Mouse (Mus musculus): ENCODE results near the gene Hcst. TPM values are rescaled to one million over a fixed set of nuclear protein-coding genes. Genes with fewer than 3 reads are reported as not detected.
A peak's percentile ranks its signal among the peaks of the same experiment; 100 is the strongest.

Gene Hcst
- total RNA-seq (2015) (28.1 and 30.3 TPM in 2 replicates), total RNA-seq (2017) (10.0 and 12.7 TPM in 2 replicates)

DNA sequence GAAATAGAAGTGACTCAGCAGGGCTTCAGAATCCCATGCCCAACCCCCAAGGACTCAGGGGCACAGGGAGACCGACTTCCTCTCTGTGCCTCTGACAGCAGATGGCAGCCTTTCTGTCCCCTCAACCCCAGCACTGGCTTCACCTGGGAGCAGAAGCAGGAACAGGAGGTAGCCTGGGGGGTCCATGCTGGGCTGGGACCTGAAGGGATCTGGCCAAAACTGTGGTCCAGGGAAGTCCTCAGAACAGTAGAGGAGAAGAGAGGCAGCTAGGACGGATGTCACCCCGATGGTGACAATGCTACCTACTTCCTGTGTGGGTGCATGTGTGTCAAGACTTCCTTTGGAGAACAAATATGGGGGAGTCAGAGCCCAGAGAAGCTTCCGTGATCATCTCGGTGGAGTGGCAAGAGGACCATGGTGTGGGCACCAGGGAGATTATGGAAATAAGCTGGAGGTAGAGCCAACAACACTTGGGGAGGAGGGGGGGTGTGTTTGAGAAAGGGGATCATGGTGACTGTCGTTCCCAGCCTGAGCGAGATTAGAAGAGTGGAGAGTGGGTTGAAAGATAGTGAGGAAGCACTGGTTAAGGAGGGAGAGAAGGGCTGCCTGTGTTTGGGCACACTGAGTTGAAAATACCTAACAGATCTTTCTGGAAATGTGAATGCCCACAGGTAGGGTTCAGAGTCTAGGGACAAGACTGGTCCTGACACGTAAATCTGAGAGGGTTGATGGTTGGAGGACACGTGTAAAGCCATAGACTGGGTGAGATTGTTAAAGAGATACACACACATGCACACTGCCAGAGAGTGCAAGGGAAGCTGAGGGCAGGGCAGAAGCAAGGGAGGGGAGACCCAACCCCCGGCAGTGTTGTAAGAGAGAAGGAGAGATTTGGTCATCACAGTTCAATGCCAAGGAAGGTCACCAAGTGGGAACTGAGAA, at the start of gene Hcst:
TSS of gene Hcst (minus strand) at position 294 of the 939 bp plus-strand sequence.
- peak; percentile 47 for ATAC-seq (replicated peaks; ENCODE audit: poor library complexity)

GRCm38 (mm10) chr7:30464816-30465300, 45.2 kb upstream of the Hcst start:
- no peak for ATAC-seq (replicated peaks; ENCODE audit: poor library complexity)

- no peak for ATAC-seq (replicated peaks; ENCODE audit: poor library complexity)
Measured at GRCm38 (mm10) chr7:30463996-30464395, 44.3 kb upstream of the Hcst start.

DNA sequence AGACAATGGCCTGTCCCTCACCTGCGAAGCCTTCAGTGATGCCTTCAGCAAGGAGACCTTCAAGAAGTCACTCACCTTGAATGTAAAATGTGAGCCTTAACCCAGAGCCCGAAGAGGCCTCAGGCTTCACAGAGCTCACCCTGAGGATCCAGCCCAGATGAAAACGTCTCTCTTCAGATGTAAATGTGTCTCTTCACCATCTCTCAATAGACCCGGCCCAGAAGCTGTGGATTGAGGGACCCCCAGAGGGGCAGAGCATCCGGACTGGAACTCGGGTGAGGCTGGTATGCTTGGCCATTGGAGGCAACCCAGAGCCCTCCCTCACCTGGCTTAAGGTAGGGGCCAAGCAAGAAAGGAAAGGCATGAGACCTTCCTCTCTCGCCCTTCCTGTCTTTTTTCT, 43.9 kb upstream of the Hcst start:
- no peak for ATAC-seq (replicated peaks; ENCODE audit: poor library complexity)

DNA sequence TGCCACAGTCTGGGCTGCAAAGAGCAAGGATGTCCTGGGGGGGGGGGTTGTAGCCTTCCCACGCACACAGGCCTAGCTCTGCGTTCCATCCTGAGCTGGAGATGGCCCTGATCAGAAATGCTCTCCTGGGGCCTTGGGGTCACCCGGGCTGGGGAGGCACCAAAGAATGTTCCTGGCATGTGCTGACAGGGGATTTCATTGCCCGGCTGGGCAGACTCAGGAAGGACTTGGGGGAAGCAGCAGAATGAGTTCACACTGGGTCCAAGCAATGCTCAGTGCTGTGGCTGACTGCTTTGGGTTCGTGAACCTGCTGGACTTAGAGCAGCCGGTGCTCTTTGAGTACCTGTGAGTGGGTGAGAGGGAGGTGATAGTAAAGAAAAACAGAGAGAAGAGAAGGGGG, 39.8 kb upstream of the Hcst start:
- ATAC-seq (replicated peaks; ENCODE audit: poor library complexity): no peak

GRCm38 (mm10) chr7:30457629-30458330, 38.1 kb upstream of the Hcst start, which contains the start of the genes Kirrel2 and Nphs1:
Kirrel2 (minus strand) TSS chr7:30457690.
Nphs1 (plus strand) TSS chr7:30458315.
- no peak for ATAC-seq (replicated peaks; ENCODE audit: poor library complexity)

- ATAC-seq (replicated peaks; ENCODE audit: poor library complexity): no peak
Measured at GRCm38 (mm10) chr7:30456911-30457628, 37.4 kb upstream of the Hcst start.

DNA sequence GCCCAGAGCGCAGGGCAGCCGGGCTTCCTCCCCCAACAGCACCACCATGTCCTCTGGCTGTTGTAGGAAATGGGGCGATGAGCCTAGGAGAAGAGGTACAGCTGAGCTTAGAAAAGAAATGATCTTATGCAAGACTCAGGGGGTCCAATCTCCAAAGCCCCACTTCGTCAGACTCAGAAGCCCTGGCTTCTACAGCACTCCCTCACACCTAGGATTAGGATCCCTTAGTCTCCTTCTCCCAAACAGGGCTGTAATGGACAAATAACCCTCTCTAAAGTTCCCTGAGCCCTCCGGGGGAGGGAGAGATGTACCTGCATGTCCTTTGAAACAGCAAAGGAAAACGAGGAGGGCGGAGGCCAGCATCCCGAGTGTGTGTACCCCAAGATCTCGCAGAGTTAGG, 36.8 kb upstream of the Hcst start:
- ATAC-seq (replicated peaks; ENCODE audit: poor library complexity): no peak

GRCm38 (mm10) chr7:30454259-30454658, 34.6 kb upstream of the Hcst start:
- peak; percentile 52 for ATAC-seq (replicated peaks; ENCODE audit: poor library complexity)

- peak; percentile 81 for ATAC-seq (replicated peaks; ENCODE audit: poor library complexity)
Measured at GRCm38 (mm10) chr7:30453766-30454165, 34.1 kb upstream of the Hcst start.

GRCm38 (mm10) chr7:30453327-30453726, 33.7 kb upstream of the Hcst start:
- no peak for ATAC-seq (replicated peaks; ENCODE audit: poor library complexity)

- no peak for ATAC-seq (replicated peaks; ENCODE audit: poor library complexity)
Measured at GRCm38 (mm10) chr7:30450241-30450640, 30.6 kb upstream of the Hcst start.

- peak; percentile 56 for ATAC-seq (replicated peaks; ENCODE audit: poor library complexity)
Measured at GRCm38 (mm10) chr7:30444971-30445751, 25.5 kb upstream of the Hcst start, which contains the start of gene Aplp1. Aplp1 (minus strand) TSS chr7:30445535.

DNA sequence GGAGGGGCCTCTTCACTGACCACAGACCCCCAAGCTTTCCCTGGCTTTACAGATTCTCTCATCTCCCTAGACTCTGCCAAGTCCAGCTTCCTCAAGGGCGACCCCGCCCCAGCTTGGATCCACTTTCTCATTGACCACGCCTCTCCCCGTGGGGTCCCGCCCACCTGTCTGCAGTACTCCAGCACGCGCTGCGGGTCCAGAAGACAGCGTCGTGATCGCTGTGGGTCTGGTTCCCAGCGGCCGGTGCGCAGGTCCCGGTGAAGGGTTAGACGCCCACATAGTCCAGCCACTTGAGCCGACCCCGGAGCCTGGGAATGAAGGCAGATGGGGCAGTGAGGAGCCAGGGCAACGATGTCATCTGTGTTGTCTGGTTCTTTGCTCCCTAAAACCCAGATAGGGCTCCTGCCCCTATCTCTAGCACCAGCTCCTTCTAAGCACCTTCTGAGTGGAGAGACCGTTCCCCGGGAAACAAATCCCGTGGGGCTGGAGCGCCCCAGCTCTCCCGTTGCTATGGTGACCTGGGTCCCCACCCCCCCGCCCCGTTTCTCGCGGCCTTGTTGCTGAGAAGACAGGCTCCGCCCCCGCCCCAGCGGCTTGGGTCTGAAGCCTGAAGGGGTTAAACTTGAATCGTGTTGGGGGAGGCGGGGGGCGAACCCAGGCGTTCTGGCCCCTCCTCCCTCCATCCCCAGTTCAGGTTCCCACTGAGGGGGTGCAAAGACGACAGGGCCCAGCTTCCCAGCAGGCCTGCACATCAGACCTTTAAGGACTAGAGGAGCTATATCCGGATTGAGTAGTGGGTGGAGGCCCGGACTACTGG, 24.7 kb upstream of the Hcst start:
- ATAC-seq (replicated peaks; ENCODE audit: poor library complexity): no peak

GRCm38 (mm10) chr7:30443696-30444095, 24.0 kb upstream of the Hcst start:
- no peak for ATAC-seq (replicated peaks; ENCODE audit: poor library complexity)

GRCm38 (mm10) chr7:30440697-30441096, 21.0 kb upstream of the Hcst start:
- peak; percentile 80 for ATAC-seq (replicated peaks; ENCODE audit: poor library complexity)

DNA sequence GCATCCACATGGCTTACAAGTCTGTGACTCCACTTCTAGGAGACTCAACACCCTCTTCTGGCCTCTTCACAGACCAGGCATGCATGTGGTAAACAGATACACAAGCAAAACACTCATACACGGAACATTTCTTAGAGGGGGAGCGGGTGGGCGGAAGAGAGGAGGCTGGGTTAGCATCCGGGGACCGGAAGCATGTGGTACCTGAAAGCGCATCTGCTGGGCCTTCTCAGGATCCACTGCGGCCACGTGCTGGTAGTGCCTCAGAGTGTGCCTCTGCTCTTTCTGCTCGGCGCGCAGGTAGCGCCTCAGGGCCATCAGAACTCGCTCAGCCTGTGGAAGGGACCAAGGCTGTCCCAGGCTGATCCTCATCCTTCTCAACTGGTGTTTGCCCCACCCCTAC, 20.1 kb upstream of the Hcst start:
- ATAC-seq (replicated peaks; ENCODE audit: poor library complexity): no peak

DNA sequence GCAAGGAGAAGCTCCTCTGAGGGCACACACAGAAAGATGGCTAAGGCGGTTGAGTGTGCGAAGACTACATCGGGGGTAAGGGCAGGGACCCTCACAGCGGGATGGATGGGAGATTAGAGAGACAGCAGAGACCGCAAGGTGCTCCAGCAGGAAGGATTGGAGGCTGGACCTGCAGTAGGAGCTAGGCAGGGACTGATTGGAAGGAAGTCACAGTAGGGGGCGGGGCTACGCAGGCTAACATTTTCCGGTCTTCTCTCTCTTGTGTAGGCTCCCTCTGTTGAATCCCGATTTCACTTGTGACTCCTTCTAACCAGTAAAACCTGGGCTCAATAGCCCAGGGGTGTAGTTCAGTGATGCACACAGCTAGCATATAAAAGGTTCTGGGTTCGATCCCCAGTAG, 17.2 kb upstream of the Hcst start:
- ATAC-seq (replicated peaks; ENCODE audit: poor library complexity): 0 out of 2 replicates have a peak, but pooled peaks have one; percentile 35

DNA sequence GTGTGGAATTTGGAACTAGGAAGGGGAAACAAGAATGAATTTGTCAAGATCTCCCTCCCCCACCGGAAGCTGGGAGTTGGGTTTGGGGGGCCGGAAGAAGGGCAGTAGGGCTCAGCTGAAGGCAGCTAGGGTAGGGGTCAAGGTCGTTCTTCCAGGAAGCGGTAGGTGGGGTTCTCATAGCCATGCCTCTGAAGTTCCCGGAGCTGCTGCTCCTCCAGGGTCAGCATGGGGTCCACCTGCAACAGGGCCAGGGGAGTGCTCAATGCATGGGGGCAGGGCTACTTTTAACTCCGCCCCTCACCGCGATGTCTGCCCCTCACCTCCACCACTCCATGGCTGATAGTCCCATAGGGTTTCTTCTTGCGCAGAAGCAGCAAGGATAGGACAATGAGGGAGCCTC, 15.5 kb upstream of the Hcst start:
- no peak for ATAC-seq (replicated peaks; ENCODE audit: poor library complexity)
